Mouse (Mus musculus): ENCODE measurements around the gene Tmem240.

- TF ChIP-seq CTCF (IDR thresholded peaks at IDR 0.05; ENCODE audit: low read depth, low read length) (no peak), POLR2A (IDR thresholded peaks at IDR 0.05; ENCODE audit: borderline replicate concordance, low read depth, low read length) (no peak)
Observed at GRCm38 (mm10) chr4:155760613-155761355, 26.2 kb downstream of the Tmem240 start, which contains the start of gene Atad3a.
